Mouse (Mus musculus): Measurements from ENCODE around the gene Arnt.
"Not testable (repeated sequence)": the region's sequence is repeated elsewhere in the genome, so short reads cannot be mapped to it uniquely, and the experiment has no call there.

Arnt gene

DNA sequence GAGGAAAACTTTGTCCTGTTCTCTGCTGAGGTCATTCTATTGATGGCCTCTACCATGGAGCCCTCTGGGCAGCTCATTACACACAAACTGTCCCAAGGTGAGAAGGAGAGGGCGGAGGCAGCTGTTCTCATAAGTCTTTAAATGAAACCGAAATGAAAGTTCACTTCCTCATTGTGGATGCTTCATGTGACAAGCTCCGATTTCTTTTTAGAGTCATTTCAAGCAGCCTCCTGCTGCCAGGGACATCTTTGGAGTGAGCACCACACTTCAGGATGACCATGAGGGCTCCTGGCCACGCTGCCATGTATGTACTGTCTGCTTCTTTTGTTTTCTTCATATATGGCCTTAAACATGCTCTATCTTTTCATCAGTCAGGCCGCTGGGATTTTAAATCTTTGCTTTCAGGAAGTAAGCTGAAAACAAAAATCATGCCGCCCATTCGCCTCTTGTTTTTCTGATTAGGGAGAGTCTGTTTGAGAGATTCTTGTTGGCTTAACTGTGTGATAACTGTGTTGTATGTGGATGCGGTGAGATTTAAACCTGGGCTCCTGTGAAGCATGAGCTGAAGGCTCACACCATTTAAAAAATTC, 92.5 kb downstream of the Arnt start, which contains the start of gene Ctss:
TSS of gene Ctss (plus strand) at position 165 of the 590 bp plus-strand sequence.
- no peak for DNase-seq (ENCODE audit: low spot score)

- no peak for DNase-seq (ENCODE audit: low spot score)
Measured at GRCm38 (mm10) chr3:95529814-95530213, 95.6 kb downstream of the Arnt start.

GRCm38 (mm10) chr3:95531025-95531424, 96.8 kb downstream of the Arnt start:
- DNase-seq (ENCODE audit: low spot score), result no peak

DNA sequence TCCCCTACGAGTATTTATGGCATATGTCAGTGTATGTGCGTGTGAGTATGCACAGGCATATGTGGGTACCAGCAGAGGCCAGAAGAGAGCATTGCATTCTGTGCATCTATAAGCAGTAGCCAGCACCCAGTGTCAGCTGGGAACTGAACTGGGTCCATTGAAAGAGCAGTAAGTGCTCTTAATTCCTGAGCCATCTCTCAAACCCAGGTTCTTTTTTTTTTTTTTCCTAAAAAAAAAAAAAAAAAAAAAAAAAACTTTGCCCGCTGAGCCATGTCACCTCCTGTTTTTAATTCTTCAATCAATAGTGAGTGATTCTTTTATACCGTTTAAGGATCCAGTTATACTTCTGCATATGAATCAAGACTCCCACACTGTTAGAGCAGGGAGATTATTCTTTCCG, 99.2 kb downstream of the Arnt start:
- DNase-seq (ENCODE audit: low spot score), result no peak

GRCm38 (mm10) chr3:95534927-95535326, 100.7 kb downstream of the Arnt start:
- no peak for DNase-seq (ENCODE audit: low spot score)

DNA sequence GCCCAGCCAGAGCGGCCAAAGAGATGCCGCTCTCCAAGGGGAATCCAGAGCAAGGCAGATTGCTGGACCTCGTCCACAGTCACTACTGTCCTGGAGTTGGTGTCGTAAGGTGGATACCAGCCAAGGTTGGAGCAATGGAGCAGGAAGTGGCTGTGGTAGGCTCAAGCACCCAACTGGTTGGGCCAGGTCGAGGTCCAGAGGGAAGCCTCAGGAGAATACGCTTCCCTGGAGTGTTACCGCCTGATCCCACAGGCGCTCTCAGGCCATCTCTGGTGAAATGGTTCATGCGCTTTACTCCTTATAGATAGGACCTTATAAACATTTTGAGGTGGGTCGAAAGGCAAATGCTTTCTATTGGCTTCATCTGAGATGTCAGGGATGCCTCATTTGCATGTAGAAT, 104.7 kb downstream of the Arnt start:
- DNase-seq (ENCODE audit: low spot score), result no peak

GRCm38 (mm10) chr3:95539837-95540236, 105.6 kb downstream of the Arnt start:
- DNase-seq (ENCODE audit: low spot score), result no peak

- not testable (repeated sequence) for DNase-seq (ENCODE audit: low spot score)
Measured at GRCm38 (mm10) chr3:95541186-95541585, 107.0 kb downstream of the Arnt start.

GRCm38 (mm10) chr3:95542171-95542570, 108.0 kb downstream of the Arnt start:
- DNase-seq (ENCODE audit: low spot score), result no peak

DNA sequence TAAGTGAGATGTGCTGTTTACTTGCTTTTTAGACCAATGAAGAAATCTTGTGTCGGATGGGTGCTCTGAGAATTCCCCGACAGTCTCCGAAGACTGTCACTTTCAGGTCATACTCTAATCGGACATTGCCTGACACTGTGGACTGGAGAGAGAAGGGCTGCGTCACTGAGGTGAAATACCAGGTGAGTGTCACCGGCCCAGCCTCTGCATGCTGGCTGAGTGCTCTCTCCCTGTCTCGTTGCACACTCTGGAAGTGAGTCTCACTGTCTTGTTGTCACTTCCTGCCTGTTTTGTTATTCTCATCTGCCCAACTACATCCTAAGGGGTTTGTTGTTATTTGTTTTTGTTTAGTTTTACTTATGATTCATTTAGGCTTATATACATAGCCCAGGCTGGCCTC, 108.8 kb downstream of the Arnt start:
- DNase-seq (ENCODE audit: low spot score), result no peak

All from layer of hippocampus, adult 9-10 months (tissue).